20 mouse cellular contexts compared by ENCODE assay signal in the genomic region with DNA sequence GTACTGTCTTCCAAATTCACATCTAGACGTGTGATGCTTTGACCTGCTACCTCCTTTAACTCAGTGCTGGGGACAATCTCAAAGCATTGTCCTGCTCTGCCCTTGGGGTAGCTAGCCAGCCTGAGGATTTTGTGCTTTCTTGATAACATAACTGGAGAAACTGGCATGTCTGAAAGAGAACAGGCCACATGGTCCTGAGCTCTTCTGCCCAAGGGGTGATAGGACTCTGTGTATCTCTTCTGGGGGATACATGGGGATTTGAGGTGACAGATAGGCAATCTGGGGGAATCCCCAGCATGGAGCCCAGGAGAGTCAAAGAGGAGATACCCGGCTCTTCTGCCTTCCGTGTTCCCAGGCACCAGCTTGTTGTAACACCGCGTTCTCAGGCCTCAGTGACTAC. TPM values are rescaled to one million over a fixed set of nuclear protein-coding genes. Genes with fewer than 3 reads are reported as not detected.
"Had no signal": no experiment of that assay in that cellular context is flagged by ENCODE, and none has a peak within 500 bp of the region (broad histone marks: within the 10 kb centered on the region; RNA-seq: fewer than 3 reads in every experiment).

No protein-coding gene starts in this region.

- H3K4me1 ChIP-seq: heart, embryonic 12.5 days; kidney, embryonic 15.5 days; liver, embryonic 12.5 days had no signal

- DNase-seq: gastrocnemius, postnatal 25 days; kidney, adult 11 months; layer of hippocampus, adult 9-11 months; layer of hippocampus, postnatal 36 days; left cerebral cortex, postnatal 4 days had no signal

- H3K9me3 ChIP-seq: heart, embryonic 10.5 days; heart, embryonic 12.5 days; hindbrain, embryonic 13.5 days; hindbrain, embryonic 15.5 days; kidney, embryonic 15.5 days; limb, embryonic 13.5 days; limb, embryonic 15.5 days; liver, embryonic 12.5 days had no signal

- H3K4me2 ChIP-seq: heart, embryonic 12.5 days; hindbrain, embryonic 13.5 days; hindbrain, embryonic 15.5 days; kidney, embryonic 15.5 days; limb, embryonic 13.5 days; limb, embryonic 15.5 days; liver, embryonic 12.5 days had no signal

- H3K27ac ChIP-seq: gastrocnemius, adult 2 months; heart, embryonic 10.5 days; hindbrain, embryonic 13.5 days; hindbrain, embryonic 15.5 days; hindbrain, postnatal 0 days; kidney, embryonic 15.5 days; kidney, postnatal 0 days; limb, embryonic 13.5 days; limb, embryonic 15.5 days; liver, embryonic 12.5 days had no signal

- H3K9ac ChIP-seq: heart, embryonic 12.5 days; hindbrain, embryonic 13.5 days; hindbrain, embryonic 15.5 days; kidney, embryonic 15.5 days; limb, embryonic 13.5 days; limb, embryonic 15.5 days; liver, embryonic 12.5 days had no signal

- H3K27me3 ChIP-seq: liver, embryonic 12.5 days had no signal

- H3K4me3 ChIP-seq: gastrocnemius, adult 2 months; heart, embryonic 10.5 days; heart, embryonic 12.5 days; hindbrain, embryonic 13.5 days; hindbrain, embryonic 15.5 days; kidney, embryonic 15.5 days; limb, embryonic 13.5 days; limb, embryonic 15.5 days; liver, embryonic 12.5 days had no signal

- H3K36me3 ChIP-seq: heart, embryonic 10.5 days; heart, embryonic 12.5 days; hindbrain, embryonic 13.5 days; hindbrain, embryonic 15.5 days; kidney, embryonic 15.5 days; limb, embryonic 13.5 days; limb, embryonic 15.5 days; liver, embryonic 12.5 days had no signal

RNA-seq across cellular contexts. Expression of gene 2410004P03Rik, which starts 23.1 kb away (rescaled TPM):
- total RNA-seq: gastrocnemius, adult 2 months; gastrocnemius, postnatal 10 days; gastrocnemius, postnatal 25 days; heart, adult 8-10 months; liver, adult 2 months had no signal
- polyA plus RNA-seq: heart, embryonic 14.5 days; liver, adult 2 months; liver, embryonic 12.5 days had no signal
